Mouse (Mus musculus) liver, adult 2 months (tissue): ENCODE measurements at regions not wholly inside any gene's neighbourhood (a gene's known extent, or its start where the extent isn't known, plus 50 kb on each side); places are given as distances from the start of the nearest gene placed in this dataset.

Experiments
- DNase-seq: peaks from one replicate; pipeline ENCODE4 v3.0.0-alpha.2; 2011; ENCODE audit warnings: low read depth, low spot score; ENCODE audit errors: extremely low read depth
- H3K27ac ChIP-seq: fragments of 200-500 bp; replicated peaks from 2 replicates; pipeline ENCODE4 v1.5.1; 2012; ENCODE audit warnings: low read depth, mild to moderate bottlenecking, control low read depth, inconsistent platforms, low read length; ENCODE audit not compliant: insufficient read depth
- H3K27me3 ChIP-seq: fragments of 200-500 bp; 2 replicates; pipeline ENCODE4 v1.6.1; 2012; ENCODE audit warnings: mild to moderate bottlenecking, moderate library complexity, low read length, inconsistent platforms; ENCODE audit not compliant: control insufficient read depth, insufficient read depth
- H3K36me3 ChIP-seq: fragments of 200-500 bp; 2 replicates; pipeline ENCODE4 v1.6.1; 2012; ENCODE audit warnings: low read length, inconsistent platforms; ENCODE audit not compliant: control insufficient read depth, insufficient read depth
- H3K4me1 ChIP-seq: fragments of 200-500 bp; 2 replicates; pipeline ENCODE4 v1.6.1; 2011; ENCODE audit warnings: low read length; ENCODE audit not compliant: control insufficient read depth, insufficient read depth
- H3K4me3 ChIP-seq: fragments of 200-500 bp; 2 replicates; pipeline ENCODE4 v1.5.1; 2011; ENCODE audit warnings: low read depth, mild to moderate bottlenecking, control low read depth, low read length, moderate library complexity; ENCODE audit not compliant: insufficient read depth
- H3K79me2 ChIP-seq: fragments of 200-500 bp; 2 replicates; pipeline ENCODE4 v1.6.1; 2012; ENCODE audit warnings: inconsistent platforms, mild to moderate bottlenecking, low read length, moderate library complexity; ENCODE audit not compliant: control insufficient read depth, insufficient read depth
- H3K9ac ChIP-seq: fragments of 200-500 bp; 2 replicates; pipeline ENCODE4 v1.6.1; 2012; ENCODE audit warnings: low read depth, mild to moderate bottlenecking, control low read depth, inconsistent platforms, low read length
- CTCF ChIP-seq: fragments of 200-500 bp; IDR thresholded peaks from 2 replicates; pipeline ENCODE4 v1.5.1; 2011; ENCODE audit warnings: low read depth, low read length, control low read depth
- POLR2A ChIP-seq: fragments of 200-500 bp; IDR thresholded peaks from 2 replicates; pipeline ENCODE4 v1.6.1; 2011; ENCODE audit warnings: low read length, control low read depth; ENCODE audit not compliant: insufficient read depth; ENCODE audit errors: extremely low read depth
- WGBS: fragments of 180-500 bp; shearing (Covaris S2); methylation state at CpG from one replicate; pipeline ENCODE4 v1.1.7; 2018; 5-methylcytosine and 5-hydroxymethylcytosine counted together

DNA sequence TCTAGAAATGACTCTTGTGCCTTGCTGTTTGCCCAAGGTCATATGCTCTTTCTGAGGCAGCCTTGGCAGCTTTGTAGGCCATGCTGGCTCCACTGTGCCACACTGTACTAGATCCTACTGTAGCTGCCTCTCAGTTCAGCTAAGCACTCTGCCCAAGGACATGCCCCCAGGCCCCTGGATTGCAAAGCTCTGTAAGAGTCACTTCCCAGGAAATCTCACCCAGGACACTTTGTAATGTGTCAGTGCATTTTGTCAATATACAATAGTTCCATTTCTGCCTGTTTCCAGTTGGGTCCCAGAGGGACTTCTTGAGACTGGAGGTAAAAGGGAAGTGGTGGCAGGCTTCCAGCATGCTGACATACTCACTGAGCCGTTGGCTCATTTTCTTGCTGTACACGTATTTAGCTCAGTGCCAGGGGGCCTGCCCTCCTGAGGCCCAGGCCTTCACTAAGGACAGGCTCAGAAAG lies 287.6 kb upstream of the Eif4g2 start:
- Histone ChIP-seq H3K27me3 (no peaks in the 10 kb centered on the region), H3K4me3 (no peak overlapping the region), H3K4me1 (no peaks in the 10 kb centered on the region), H3K27ac (no peak overlapping the region), H3K79me2 (no peaks in the 10 kb centered on the region), H3K36me3 (no peaks in the 10 kb centered on the region), H3K9ac (no peak overlapping the region)
- no peak for DNase-seq
- 63% methylated on average over 2 of the region's 2 CpGs for WGBS
- TF ChIP-seq POLR2A (no peak), CTCF (no peak)

DNA sequence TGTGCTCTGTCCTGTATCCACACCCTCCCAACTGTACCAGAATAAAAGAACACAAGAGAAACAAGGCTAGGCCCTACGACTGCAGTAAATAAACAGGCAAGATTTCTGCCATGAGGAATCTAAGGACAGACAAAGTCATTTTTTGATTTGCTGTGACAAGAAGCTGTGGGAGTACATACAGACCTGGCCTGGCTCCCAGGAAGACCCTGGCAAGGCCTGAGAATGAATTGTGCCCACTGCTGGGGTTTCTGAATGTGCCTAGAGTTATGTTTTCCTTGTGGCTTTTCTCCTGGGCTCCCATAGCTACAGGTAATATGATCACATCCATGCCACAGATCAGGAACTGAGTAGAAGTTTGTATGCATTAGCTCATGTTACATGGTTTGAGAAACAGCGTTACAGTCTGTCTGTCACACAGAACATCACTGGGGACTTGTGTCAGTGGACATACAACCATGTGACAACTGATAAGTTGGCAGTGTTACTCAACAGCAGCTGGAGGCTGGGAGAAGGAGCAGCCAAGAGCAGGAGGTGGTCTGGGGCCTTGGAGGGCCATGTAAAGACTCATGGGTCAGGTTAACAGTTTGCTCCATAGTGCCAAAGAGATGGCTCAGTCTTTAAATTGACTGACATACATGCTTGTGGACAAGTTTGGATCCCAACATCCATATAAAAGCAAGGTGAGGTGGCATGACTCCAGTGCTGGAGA lies 285.6 kb upstream of the Eif4g2 start:
- Histone ChIP-seq H3K4me3 (no peak overlapping the region), H3K27me3 (no peaks in the 10 kb centered on the region), H3K9ac (no peak overlapping the region), H3K79me2 (no peaks in the 10 kb centered on the region), H3K27ac (no peak overlapping the region), H3K36me3 (no peaks in the 10 kb centered on the region), H3K4me1 (no peaks in the 10 kb centered on the region)
- TF ChIP-seq CTCF (no peak), POLR2A (no peak)
- 64% methylated on average over 2 of the region's 2 CpGs for WGBS
- DNase-seq, result no peak

DNA sequence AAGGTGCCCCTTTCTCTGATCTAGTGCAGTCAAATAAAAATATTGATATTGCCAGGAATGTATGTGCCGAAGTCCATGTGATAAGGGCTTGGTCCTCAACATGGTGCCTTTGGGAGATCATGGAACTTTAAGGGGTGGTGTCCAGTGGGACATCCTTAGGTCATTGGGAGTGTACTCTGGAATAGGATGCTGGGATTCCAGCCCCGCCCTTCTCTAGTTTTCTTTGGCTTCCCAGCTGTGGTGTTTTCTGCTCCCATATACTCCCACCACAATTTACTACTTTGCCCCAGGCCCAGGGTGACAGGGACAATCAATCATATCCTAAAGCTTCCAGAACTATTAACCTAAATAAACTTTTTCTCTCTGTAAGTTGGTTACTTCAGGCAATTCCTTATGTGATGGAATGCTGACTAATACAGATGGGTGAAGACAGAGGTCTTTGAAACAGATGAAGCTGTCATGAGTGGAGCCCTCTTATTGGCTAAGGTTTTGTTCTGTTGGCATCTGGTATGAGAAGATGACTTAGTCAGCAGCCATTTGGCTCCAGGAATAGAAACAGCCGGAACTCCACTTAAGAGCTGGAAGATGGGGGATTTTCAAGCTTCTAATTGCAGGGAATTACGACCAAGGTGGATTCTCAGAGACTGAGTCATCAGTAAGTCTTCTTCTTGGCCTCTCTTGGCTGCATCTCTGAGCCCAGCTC lies 284.3 kb upstream of the Eif4g2 start:
- TF ChIP-seq CTCF (no peak), POLR2A (no peak)
- DNase-seq, result no peak
- Histone ChIP-seq H3K27me3 (no peaks in the 10 kb centered on the region), H3K4me1 (no peaks in the 10 kb centered on the region), H3K4me3 (no peak overlapping the region), H3K27ac (no peak overlapping the region), H3K36me3 (no peaks in the 10 kb centered on the region), H3K79me2 (no peaks in the 10 kb centered on the region), H3K9ac (no peak overlapping the region)
- WGBS, result 81% methylated on average over 4 of the region's 4 CpGs

DNA sequence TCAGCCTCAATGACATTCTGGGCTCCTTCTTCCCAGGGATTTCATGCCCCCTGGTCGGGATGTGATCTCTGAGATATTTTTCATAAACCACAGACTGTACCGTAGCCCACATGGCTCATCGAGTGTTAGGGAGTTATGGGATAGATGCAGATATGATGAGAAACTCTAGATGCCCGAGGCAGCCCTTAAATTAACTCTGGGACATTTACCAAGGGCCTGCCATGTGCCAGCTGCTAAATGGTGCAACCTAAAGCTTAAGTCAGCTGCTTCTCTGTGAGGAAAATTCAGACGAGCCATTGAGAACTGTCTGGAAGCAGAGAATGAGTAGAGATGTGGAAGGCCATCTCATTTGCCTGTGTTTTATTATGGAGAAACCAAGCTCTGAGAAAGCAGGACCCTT lies 282.6 kb upstream of the Eif4g2 start:
- WGBS, result 76% methylated on average over 5 of the region's 5 CpGs
- Histone ChIP-seq H3K4me1 (no peaks in the 10 kb centered on the region), H3K27ac (no peak overlapping the region)

DNA sequence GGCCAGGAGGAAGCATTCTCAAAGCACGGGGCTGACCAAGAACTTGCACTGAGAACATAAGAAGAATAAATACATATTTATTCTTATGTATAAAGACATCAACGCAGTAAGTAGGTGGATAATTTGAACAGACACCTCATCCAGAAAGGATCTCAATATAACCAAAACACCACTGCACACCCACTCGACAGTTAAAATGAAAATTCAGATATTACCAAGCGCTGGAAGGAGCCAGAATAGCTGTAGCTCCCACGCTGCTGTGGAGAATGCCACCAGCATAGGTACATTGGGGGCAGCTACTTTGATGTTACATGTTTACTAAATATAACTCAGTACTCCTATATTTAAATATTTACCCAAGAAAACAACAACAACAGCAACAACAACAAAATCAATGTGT lies 280.4 kb upstream of the Eif4g2 start:
- Histone ChIP-seq H3K79me2 (no peaks in the 10 kb centered on the region), H3K4me3 (no peak overlapping the region), H3K36me3 (no peaks in the 10 kb centered on the region), H3K27ac (no peak overlapping the region), H3K9ac (no peak overlapping the region), H3K27me3 (no peaks in the 10 kb centered on the region), H3K4me1 (no peaks in the 10 kb centered on the region)
- TF ChIP-seq CTCF, result no peak
- no peak for TF ChIP-seq POLR2A
- 86% methylated on average over 5 of the region's 5 CpGs for WGBS
- DNase-seq, result no peak

More for the DNA sequence above, 282.6 kb upstream of the Eif4g2 start:
- H3K9ac ChIP-seq, result no peak overlapping the region
- no peak overlapping the region for H3K4me3 ChIP-seq
- no peaks in the 10 kb centered on the region for H3K36me3 ChIP-seq
- no peak for TF ChIP-seq POLR2A
- no peak for TF ChIP-seq CTCF
- H3K79me2 ChIP-seq, result no peaks in the 10 kb centered on the region
- DNase-seq, result no peak
- H3K27me3 ChIP-seq, result no peaks in the 10 kb centered on the region

DNA sequence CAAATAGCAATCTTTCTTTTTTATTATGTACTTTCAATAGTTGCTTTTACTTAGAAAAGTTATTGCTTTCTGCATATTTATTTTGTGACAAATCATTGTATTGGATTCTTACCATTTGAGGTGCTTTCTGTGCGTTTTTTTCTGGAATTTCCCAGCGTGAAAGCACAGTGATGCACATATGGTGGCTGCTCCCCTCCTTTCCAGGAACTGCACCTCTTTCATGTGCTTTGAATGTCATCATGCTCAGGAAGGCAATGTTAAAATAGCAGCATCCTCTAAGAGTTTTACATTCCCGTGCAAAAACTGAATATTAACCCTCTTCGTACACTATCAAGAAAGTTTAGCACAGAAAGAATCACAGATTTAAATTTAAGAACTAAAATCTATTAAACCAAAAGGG lies 279.8 kb upstream of the Eif4g2 start:
- H3K79me2 ChIP-seq, result no peaks in the 10 kb centered on the region
- H3K9ac ChIP-seq, result no peak overlapping the region
- no peak overlapping the region for H3K4me3 ChIP-seq
- DNase-seq, result no peak
- no peaks in the 10 kb centered on the region for H3K4me1 ChIP-seq
- 76% methylated on average over 4 of the region's 4 CpGs for WGBS
- H3K36me3 ChIP-seq, result no peaks in the 10 kb centered on the region
- no peak overlapping the region for H3K27ac ChIP-seq
- TF ChIP-seq CTCF (no peak), POLR2A (no peak)
- H3K27me3 ChIP-seq, result no peaks in the 10 kb centered on the region
